Mouse (Mus musculus) hindbrain, embryonic 12.5 days (tissue): ENCODE results near the gene Ush1g. TPM values are rescaled to one million over a fixed set of nuclear protein-coding genes. Genes with fewer than 3 reads are reported as not detected.

Experiments used
- ATAC-seq: fragments of 200-750 bp; cut with Nextera tagmentation; 2 replicates; pipeline ENCODE4 v1.8.0; 2017; ENCODE audit warnings: moderate TSS enrichment; ENCODE audit not compliant: low FRiP score
- H3K27ac ChIP-seq: fragments of 300-500 bp; sonication (generic); 2 replicates; pipeline ENCODE4 v1.5.1; 2016; ENCODE audit warnings: mild to moderate bottlenecking
- H3K27me3 ChIP-seq: fragments of 300-500 bp; sonication (generic); 2 replicates; pipeline ENCODE4 v1.6.1; 2016; ENCODE audit warnings: mild to moderate bottlenecking
- H3K36me3 ChIP-seq: fragments of 300-500 bp; sonication (generic); 2 replicates; pipeline ENCODE4 v1.6.1; 2016; ENCODE audit warnings: mild to moderate bottlenecking
- H3K4me1 ChIP-seq: fragments of 300-500 bp; sonication (generic); 2 replicates; pipeline ENCODE4 v1.6.1; 2016
- H3K4me2 ChIP-seq: fragments of 300-500 bp; sonication (generic); replicated peaks from 2 replicates; pipeline ENCODE4 v1.6.1; 2016; ENCODE audit warnings: mild to moderate bottlenecking
- H3K4me3 ChIP-seq: fragments of 300-500 bp; sonication (generic); 2 replicates; pipeline ENCODE4 v1.5.1; 2016; ENCODE audit warnings: mild to moderate bottlenecking
- H3K9ac ChIP-seq: fragments of 300-500 bp; sonication (generic); 2 replicates; pipeline ENCODE4 v1.6.1; 2016; ENCODE audit warnings: mild to moderate bottlenecking, moderate library complexity
- H3K9me3 ChIP-seq: fragments of 300-500 bp; sonication (generic); replicated peaks from 2 replicates; pipeline ENCODE4 v1.6.1; 2016; ENCODE audit warnings: mild to moderate bottlenecking
- WGBS: fragments of 180-500 bp; shearing (Covaris S2); methylation state at CpG from one replicate; pipeline ENCODE4 v1.1.7; 2016; 5-methylcytosine and 5-hydroxymethylcytosine counted together
- polyA plus RNA-seq: library from polyadenylated mRNA; unstranded; fragments of >200 nt; fragmentation: Nextera tagmentation; extraction: Ambion mirVana; gene quantifications from 2 replicates; pipeline ENCODE4 v1.2.1, GENCODE M21; 2016

Gene Ush1g
- polyA plus RNA-seq, 1 experiment from 2014 or later: not detected

GRCm38 (mm10) chr11:115297214-115297826 lies 24.5 kb downstream of the Ush1g start, which contains the start of gene Fads6:
Gene Fads6, minus strand, starts transcription at chr11:115297663.
- H3K27ac ChIP-seq: no peak within 1 kb of the TSS
- H3K4me2 ChIP-seq: peak within 1 kb of the TSS; percentile 90
- under 1% methylated on average over 43 of the region's 44 CpGs for WGBS

DNA sequence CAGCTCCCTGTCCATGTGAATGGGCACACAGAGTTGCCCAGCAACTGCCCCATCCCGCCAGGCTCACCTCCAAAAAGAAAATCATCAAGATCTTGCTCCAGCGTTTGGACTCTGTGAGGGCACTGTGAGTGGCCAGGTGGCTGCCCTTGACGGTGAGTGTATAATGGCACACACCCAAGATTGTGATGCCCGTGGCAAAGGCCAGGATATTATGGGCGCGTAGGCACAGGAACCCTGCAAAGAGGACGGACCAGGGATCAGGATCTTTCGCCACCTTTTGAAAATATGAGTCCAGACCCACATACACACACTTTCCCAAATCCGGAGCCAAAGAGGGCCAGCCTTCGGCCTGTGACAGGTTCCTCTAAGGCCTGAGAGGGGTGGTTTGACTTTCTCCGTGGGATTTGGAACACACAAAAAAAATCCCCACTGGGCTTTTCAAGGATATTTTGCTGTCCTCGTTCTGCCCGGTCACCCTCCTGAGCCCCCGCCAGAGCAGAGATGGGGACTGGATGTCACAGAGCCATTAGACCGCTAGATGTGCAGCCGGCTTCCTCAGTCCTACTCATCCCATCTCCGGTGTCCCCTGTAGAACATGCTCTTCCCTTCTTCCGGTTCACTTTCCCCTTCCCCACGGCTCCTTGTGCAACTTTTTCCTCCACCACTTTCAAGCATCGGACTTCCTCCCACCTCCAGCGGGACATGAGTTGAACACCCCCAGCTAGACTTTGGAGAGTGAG lies 25.2 kb downstream of the Ush1g start:
- peaks cover 37% of the 10 kb centered on the region for H3K27me3 ChIP-seq

More at GRCm38 (mm10) chr11:115297214-115297826, 24.5 kb downstream of the Ush1g start, which contains the start of gene Fads6:
- H3K36me3 ChIP-seq: no peaks in the 10 kb centered on the region
- peak within 1 kb of the TSS; percentile 62 for H3K9ac ChIP-seq
- peaks cover 6% of the 10 kb centered on the region; the same call in 1 of the 2 replicates for H3K4me1 ChIP-seq
- no peaks in the 10 kb centered on the region for H3K9me3 ChIP-seq
- ATAC-seq: peak; percentile 73
- H3K27me3 ChIP-seq: peaks cover 37% of the 10 kb centered on the region
- peak within 1 kb of the TSS; percentile 46 for H3K4me3 ChIP-seq

DNA sequence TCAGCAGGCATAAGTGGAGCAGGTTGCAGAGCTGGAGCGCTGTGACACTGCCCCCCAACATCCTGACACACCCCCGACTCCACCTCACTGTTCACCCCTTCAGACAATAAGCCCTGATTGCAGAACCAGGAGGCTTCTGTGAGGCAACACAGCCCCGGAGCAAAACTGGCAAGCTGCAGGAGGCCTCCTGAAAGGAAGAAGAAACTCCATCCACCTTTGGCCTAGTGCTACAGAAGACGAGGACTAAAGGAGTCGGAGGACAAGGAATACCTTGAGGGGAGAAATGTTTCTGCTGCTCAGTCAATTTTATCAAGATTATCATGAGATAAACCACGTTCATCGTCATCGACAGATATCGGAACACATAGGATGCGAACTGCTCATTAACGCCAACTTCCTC lies 25.9 kb downstream of the Ush1g start:
- H3K27ac ChIP-seq: no peak overlapping the region
- no peak for ATAC-seq
- 92% methylated on average over 11 of the region's 11 CpGs for WGBS
- peaks cover 6% of the 10 kb centered on the region; the same call in 1 of the 2 replicates for H3K4me1 ChIP-seq
- H3K36me3 ChIP-seq: no peaks in the 10 kb centered on the region
- H3K27me3 ChIP-seq: peaks cover 37% of the 10 kb centered on the region
- H3K4me3 ChIP-seq: no peak overlapping the region
- no peaks in the 10 kb centered on the region for H3K9me3 ChIP-seq
- no peak overlapping the region for H3K4me2 ChIP-seq
- H3K9ac ChIP-seq: no peak overlapping the region

More for the DNA sequence above, 25.2 kb downstream of the Ush1g start:
- no peak for ATAC-seq
- Histone ChIP-seq H3K4me1 (peaks cover 6% of the 10 kb centered on the region; the same call in 1 of the 2 replicates), H3K36me3 (no peaks in the 10 kb centered on the region), H3K27ac (no peak overlapping the region), H3K9ac (peak overlapping the region; percentile 62), H3K4me3 (peak overlapping the region; percentile 46), H3K9me3 (no peaks in the 10 kb centered on the region), H3K4me2 (peak overlapping the region; percentile 90)
- WGBS: 53% methylated on average over 21 of the region's 21 CpGs

DNA sequence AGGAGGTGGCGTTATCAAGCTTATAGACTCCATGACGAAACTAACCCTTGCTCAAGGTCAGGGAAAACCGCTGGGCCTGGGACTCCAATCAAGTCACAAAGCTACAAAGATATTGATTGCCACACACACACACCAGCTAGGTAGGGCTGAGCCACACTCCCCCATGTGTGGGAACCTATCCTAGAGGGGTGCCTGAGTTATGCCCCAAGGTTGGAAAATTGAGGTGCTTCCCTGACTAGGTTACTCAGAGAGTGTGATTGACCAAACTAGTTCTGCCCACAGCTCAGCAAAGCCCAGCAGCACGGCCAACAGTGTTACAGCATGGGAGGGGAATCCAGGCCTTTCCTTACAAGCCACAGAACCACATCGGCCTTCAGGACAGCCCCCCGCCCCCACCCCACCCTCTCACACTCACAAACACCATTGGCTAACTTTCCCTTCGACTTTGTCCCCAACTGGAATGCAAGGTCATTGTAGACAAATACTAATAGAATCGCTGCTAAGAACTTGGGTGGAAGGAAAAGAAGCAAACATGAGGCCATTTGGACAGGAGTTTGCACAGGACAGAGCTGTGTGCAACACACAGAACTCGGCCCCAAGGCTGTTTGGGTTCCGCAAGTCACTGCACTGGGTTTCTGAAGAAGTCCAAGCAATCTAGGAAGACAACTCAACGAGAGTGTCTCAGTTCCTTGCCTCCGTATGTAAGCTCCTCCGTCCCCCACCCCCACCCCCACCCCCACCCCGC lies 29.0 kb downstream of the Ush1g start:
- Histone ChIP-seq H3K9ac (no peak overlapping the region), H3K4me3 (no peak overlapping the region), H3K36me3 (no peaks in the 10 kb centered on the region), H3K27ac (no peak overlapping the region), H3K27me3 (peaks cover 21% of the 10 kb centered on the region), H3K4me1 (peaks cover 6% of the 10 kb centered on the region; the same call in 1 of the 2 replicates), H3K9me3 (no peaks in the 10 kb centered on the region), H3K4me2 (no peak overlapping the region)
- ATAC-seq: no peak
- 73% methylated on average over 14 of the region's 14 CpGs for WGBS

DNA sequence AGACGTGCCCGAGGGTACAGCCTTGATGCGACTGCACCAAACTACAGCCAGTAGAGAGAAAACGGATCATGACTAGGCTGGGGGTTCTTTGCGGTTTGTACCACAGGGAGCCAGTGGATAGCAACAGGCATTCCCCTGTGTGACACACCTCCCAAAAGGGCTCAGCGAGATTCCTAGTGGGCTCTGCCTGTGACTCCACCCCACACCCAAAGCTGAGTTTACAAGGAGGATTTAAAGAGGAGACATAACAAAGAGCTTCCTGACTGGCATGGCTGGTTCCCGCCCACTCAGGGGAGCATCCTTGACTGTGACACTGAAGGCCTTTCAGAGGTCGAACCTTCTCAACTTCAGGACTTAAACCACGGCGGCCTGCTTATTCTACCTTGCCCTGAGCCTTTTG lies 30.3 kb downstream of the Ush1g start:
- no peaks in the 10 kb centered on the region for H3K36me3 ChIP-seq
- peaks cover 10% of the 10 kb centered on the region for H3K27me3 ChIP-seq
- H3K9me3 ChIP-seq: no peaks in the 10 kb centered on the region
- 76% methylated on average over 10 of the region's 10 CpGs for WGBS
- no peak for ATAC-seq
- no peaks in the 10 kb centered on the region; the same call in 1 of the 2 replicates for H3K4me1 ChIP-seq
- H3K27ac ChIP-seq: no peak overlapping the region
- no peak overlapping the region for H3K9ac ChIP-seq
- H3K4me3 ChIP-seq: no peak overlapping the region
- H3K4me2 ChIP-seq: no peak overlapping the region

GRCm38 (mm10) chr11:115290919-115291318 lies 30.9 kb downstream of the Ush1g start:
- WGBS: 88% methylated on average over 6 of the region's 6 CpGs
- no peak for ATAC-seq
- Histone ChIP-seq H3K4me2 (no peak overlapping the region), H3K9me3 (no peaks in the 10 kb centered on the region), H3K36me3 (no peaks in the 10 kb centered on the region), H3K4me1 (no peaks in the 10 kb centered on the region; the same call in 1 of the 2 replicates), H3K27me3 (peaks cover 5% of the 10 kb centered on the region; the same call in 1 of the 2 replicates), H3K27ac (no peak overlapping the region), H3K4me3 (no peak overlapping the region), H3K9ac (no peak overlapping the region)

DNA sequence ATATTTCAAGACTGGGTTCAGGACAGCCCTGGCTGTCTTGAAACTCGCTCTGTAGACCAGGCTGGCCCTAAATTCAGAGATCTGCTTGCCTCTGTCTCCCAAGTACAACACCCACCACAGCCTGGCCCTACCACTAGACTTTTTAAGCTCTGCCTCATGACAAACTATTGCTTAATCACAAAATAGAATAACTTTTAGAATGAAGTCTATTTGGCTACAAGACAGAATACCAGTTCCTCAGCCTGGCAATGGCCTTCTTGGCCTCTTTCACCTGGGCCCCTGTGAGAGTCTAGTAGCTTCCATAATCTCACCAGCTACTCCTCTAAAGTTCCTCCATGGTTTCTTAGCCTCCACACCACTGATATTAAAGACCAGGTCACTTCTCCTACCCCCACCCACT lies 31.5 kb downstream of the Ush1g start:
- Histone ChIP-seq H3K27me3 (no peaks in the 10 kb centered on the region), H3K4me3 (no peak overlapping the region), H3K4me1 (no peaks in the 10 kb centered on the region; the same call in 1 of the 2 replicates), H3K36me3 (no peaks in the 10 kb centered on the region), H3K9me3 (no peaks in the 10 kb centered on the region), H3K27ac (no peak overlapping the region), H3K9ac (no peak overlapping the region), H3K4me2 (no peak overlapping the region)
- ATAC-seq: no peak
- 100% methylated on average over 1 of the region's 1 CpGs for WGBS

DNA sequence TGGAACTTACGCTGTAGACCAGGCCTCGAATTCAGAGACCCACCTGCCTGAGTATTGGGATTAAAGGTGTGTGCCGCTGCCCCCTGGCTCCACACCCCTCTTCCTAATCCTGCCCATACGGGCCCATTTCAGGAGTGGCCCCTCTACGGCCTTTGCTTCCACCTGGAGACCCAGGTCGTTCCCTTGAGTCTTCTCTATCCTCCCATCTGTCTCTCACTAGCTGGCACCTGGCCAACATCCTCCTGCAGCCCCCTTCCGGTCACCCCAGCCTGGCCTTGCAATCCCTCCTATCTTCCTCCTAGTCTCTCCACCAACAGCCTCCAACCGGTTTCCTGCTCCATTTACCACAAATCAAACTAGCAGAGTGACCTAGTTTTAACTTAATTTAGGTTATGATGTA lies 32.0 kb downstream of the Ush1g start:
- H3K9ac ChIP-seq: no peak overlapping the region
- H3K4me3 ChIP-seq: no peak overlapping the region
- H3K27me3 ChIP-seq: no peaks in the 10 kb centered on the region
- WGBS: 84% methylated on average over 8 of the region's 8 CpGs
- H3K4me1 ChIP-seq: no peaks in the 10 kb centered on the region; the same call in 1 of the 2 replicates
- no peaks in the 10 kb centered on the region for H3K36me3 ChIP-seq
- no peaks in the 10 kb centered on the region for H3K9me3 ChIP-seq
- no peak overlapping the region for H3K4me2 ChIP-seq
- H3K27ac ChIP-seq: no peak overlapping the region
- ATAC-seq: no peak

GRCm38 (mm10) chr11:115288305-115288704 lies 33.5 kb downstream of the Ush1g start:
- Histone ChIP-seq H3K9me3 (no peaks in the 10 kb centered on the region), H3K27ac (no peak overlapping the region), H3K4me3 (no peak overlapping the region), H3K9ac (no peak overlapping the region), H3K27me3 (no peaks in the 10 kb centered on the region), H3K4me2 (no peak overlapping the region), H3K36me3 (no peaks in the 10 kb centered on the region), H3K4me1 (no peaks in the 10 kb centered on the region; the same call in 1 of the 2 replicates)
- no peak for ATAC-seq
- WGBS: 90% methylated on average over 2 of the region's 2 CpGs

DNA sequence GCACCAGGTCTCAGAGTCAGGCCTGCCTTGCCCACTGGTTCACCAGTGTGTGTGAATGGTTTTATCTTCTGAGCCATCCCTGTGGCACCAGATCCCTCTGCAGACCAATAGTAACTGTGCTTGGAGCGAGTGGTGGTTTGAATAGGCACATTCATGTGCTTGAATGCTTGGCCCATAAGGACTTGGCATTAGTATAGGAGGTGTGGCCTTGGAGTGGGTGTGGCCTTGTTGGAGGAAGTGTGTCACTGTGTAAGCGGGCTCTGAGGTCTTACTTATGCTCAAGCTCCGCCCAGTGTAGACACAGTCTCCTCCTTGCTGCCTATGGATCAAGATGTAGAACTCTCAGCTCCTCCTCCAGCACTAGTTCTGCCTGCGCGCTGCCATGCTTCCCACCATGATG lies 34.5 kb downstream of the Ush1g start:
- Histone ChIP-seq H3K27ac (no peak overlapping the region), H3K36me3 (no peaks in the 10 kb centered on the region), H3K9me3 (no peaks in the 10 kb centered on the region), H3K4me3 (no peak overlapping the region), H3K4me1 (no peaks in the 10 kb centered on the region; the same call in 1 of the 2 replicates), H3K27me3 (no peaks in the 10 kb centered on the region), H3K4me2 (no peak overlapping the region), H3K9ac (no peak overlapping the region)
- 81% methylated on average over 5 of the region's 5 CpGs for WGBS
- ATAC-seq: no peak

GRCm38 (mm10) chr11:115286201-115286993 lies 35.4 kb downstream of the Ush1g start:
- H3K4me3 ChIP-seq: no peak overlapping the region
- no peaks in the 10 kb centered on the region for H3K9me3 ChIP-seq
- no peaks in the 10 kb centered on the region; the same call in 1 of the 2 replicates for H3K4me1 ChIP-seq
- H3K9ac ChIP-seq: no peak overlapping the region
- no peak overlapping the region for H3K4me2 ChIP-seq
- no peak overlapping the region for H3K27ac ChIP-seq
- H3K27me3 ChIP-seq: no peaks in the 10 kb centered on the region
- no peak for ATAC-seq
- no peaks in the 10 kb centered on the region for H3K36me3 ChIP-seq
- WGBS: 76% methylated on average over 19 of the region's 19 CpGs
